Mouse (Mus musculus) MEL (cell line): ENCODE measurements around the gene Sult6b1. TPM values are rescaled to one million over a fixed set of nuclear protein-coding genes. Genes with fewer than 3 reads are reported as not detected.

Experiments
- DNase-seq: peaks from one replicate; pipeline ENCODE4 v3.0.0; 2011; ENCODE audit warnings: low read depth, low spot score
- H3K27ac ChIP-seq: 2 replicates; pipeline ENCODE4 v1.5.1; 2012; ENCODE audit warnings: low read depth, mild to moderate bottlenecking, control low read depth, low read length, moderate library complexity; ENCODE audit not compliant: control insufficient read depth
- H3K27me3 ChIP-seq, 2 experiments: fragments of 150-350 bp in 1 of 2; sonication (generic) in 1 of 2; 2 replicates each; pipeline ENCODE4 v1.6.1; 2012; ENCODE audit warnings: low read length in 2 of 2, mild to moderate bottlenecking in 2 of 2, improper control_type of control experiment in 1 of 2, moderate library complexity in 1 of 2; ENCODE audit not compliant: insufficient read depth in 2 of 2, control insufficient read depth in 1 of 2
- H3K36me3 ChIP-seq, 2 experiments: 2 replicates each; pipeline ENCODE4 v1.6.1; 2012 to 2014; ENCODE audit warnings: low read length in 2 of 2, improper control_type of control experiment in 1 of 2, inconsistent platforms in 1 of 2, mild to moderate bottlenecking in 1 of 2; ENCODE audit not compliant: insufficient read depth in 2 of 2, control insufficient read depth in 1 of 2
- H3K4me1 ChIP-seq, 2 experiments: fragments of 150-350 bp in 1 of 2; sonication (generic) in 1 of 2; 2 replicates each; pipeline ENCODE4 v1.6.1; 2012; ENCODE audit warnings: low read length in 2 of 2, improper control_type of control experiment in 1 of 2, mild to moderate bottlenecking in 1 of 2; ENCODE audit not compliant: insufficient read depth in 2 of 2, control insufficient read depth in 1 of 2
- H3K4me3 ChIP-seq, 2 experiments: fragments of 150-350 bp in 1 of 2; sonication (generic) in 1 of 2; 2 replicates each; pipeline ENCODE4 v1.5.1; 2012; ENCODE audit warnings: low read depth in 2 of 2, low read length in 2 of 2, mild to moderate bottlenecking in 2 of 2, moderate library complexity in 2 of 2, control low read depth in 1 of 2, improper control_type of control experiment in 1 of 2; ENCODE audit not compliant: control insufficient read depth in 1 of 2, insufficient read depth in 1 of 2
- H3K79me2 ChIP-seq: 2 replicates; pipeline ENCODE4 v1.6.1; 2012; ENCODE audit warnings: mild to moderate bottlenecking, low read length, moderate library complexity; ENCODE audit not compliant: control insufficient read depth, poor library complexity, insufficient read depth
- H3K9ac ChIP-seq: 2 replicates; pipeline ENCODE4 v1.6.1; 2012; ENCODE audit warnings: low read depth, mild to moderate bottlenecking, control low read depth, low read length, moderate library complexity; ENCODE audit not compliant: control insufficient read depth, poor library complexity, severe bottlenecking
- H3K9me3 ChIP-seq: fragments of 150-350 bp; sonication (generic); replicated peaks from 2 replicates; pipeline ENCODE4 v1.6.1; 2012; ENCODE audit warnings: mild to moderate bottlenecking, low read length, improper control_type of control experiment, moderate library complexity; ENCODE audit not compliant: insufficient read depth
- CHD1 ChIP-seq: IDR thresholded peaks from 2 replicates; pipeline ENCODE4 v1.6.1; 2012; ENCODE audit warnings: low read depth, mild to moderate bottlenecking, inconsistent platforms, low read length, improper control_type of control experiment
- CTCF ChIP-seq, 3 experiments: IDR thresholded peaks in 2 of 3; conservative IDR thresholded peaks in 1 of 3; 2 replicates each; pipeline ENCODE4 v1.5.1; 2011 to 2012; ENCODE audit warnings: low read length in 3 of 3, low read depth in 2 of 3, mild to moderate bottlenecking in 2 of 3, improper control_type of control experiment in 1 of 3, inconsistent platforms in 1 of 3, mixed read lengths in 1 of 3, moderate library complexity in 1 of 3; ENCODE audit not compliant: control insufficient read depth in 1 of 3, insufficient read depth in 1 of 3, poor library complexity in 1 of 3, severe bottlenecking in 1 of 3
- ELF1 ChIP-seq: IDR thresholded peaks from 2 replicates; pipeline ENCODE4 v1.6.1; 2014; ENCODE audit warnings: low read depth, mild to moderate bottlenecking, inconsistent platforms, low read length, improper control_type of control experiment, moderate library complexity
- MEF2A ChIP-seq: IDR thresholded peaks from 2 replicates; pipeline ENCODE4 v1.6.1; 2014; ENCODE audit warnings: low read depth, mild to moderate bottlenecking, inconsistent platforms, low read length, improper control_type of control experiment; ENCODE audit not compliant: poor library complexity, insufficient replicate concordance, severe bottlenecking; ENCODE audit errors: extremely low read depth
- MXI1 ChIP-seq: IDR thresholded peaks from 2 replicates; pipeline ENCODE4 v1.6.1; 2011; ENCODE audit warnings: mild to moderate bottlenecking, low read depth, low read length, improper control_type of control experiment
- MYB ChIP-seq: IDR thresholded peaks from 2 replicates; pipeline ENCODE4 v1.6.1; 2011; ENCODE audit warnings: mild to moderate bottlenecking, low read depth, low read length, improper control_type of control experiment
- MYC ChIP-seq: IDR thresholded peaks from 2 replicates; pipeline ENCODE4 v1.6.1; 2011; ENCODE audit warnings: low read depth, mild to moderate bottlenecking, low read length, improper control_type of control experiment, moderate library complexity
- RAD21 ChIP-seq: IDR thresholded peaks from 2 replicates; pipeline ENCODE4 v1.6.1; 2011; ENCODE audit warnings: mild to moderate bottlenecking, low read depth, low read length, improper control_type of control experiment
- SIN3A ChIP-seq: IDR thresholded peaks from 2 replicates; pipeline ENCODE4 v1.6.1; 2012; ENCODE audit warnings: low read length, improper control_type of control experiment, inconsistent platforms
- SMC3 ChIP-seq: IDR thresholded peaks from 2 replicates; pipeline ENCODE4 v1.6.1; 2011; ENCODE audit warnings: low read depth, low read length, improper control_type of control experiment
- USF2 ChIP-seq, 2 experiments: IDR thresholded peaks; 2 replicates each; pipeline ENCODE4 v1.6.1; 2011 to 2012; ENCODE audit warnings: improper control_type of control experiment in 2 of 2, low read length in 2 of 2, borderline replicate concordance in 1 of 2, inconsistent platforms in 1 of 2, low read depth in 1 of 2, mild to moderate bottlenecking in 1 of 2; ENCODE audit not compliant: insufficient read depth in 1 of 2
- ZC3H11A ChIP-seq: IDR thresholded peaks from 2 replicates; pipeline ENCODE4 v1.6.1; 2012; ENCODE audit warnings: low read depth, mild to moderate bottlenecking, inconsistent platforms, low read length, improper control_type of control experiment
- ZKSCAN1 ChIP-seq: IDR thresholded peaks from 2 replicates; pipeline ENCODE4 v1.6.1; 2012; ENCODE audit warnings: low read depth, mild to moderate bottlenecking, inconsistent platforms, low read length, improper control_type of control experiment, moderate library complexity
- polyA plus RNA-seq, 2 experiments: library from polyadenylated mRNA; stranded (reverse) in 1 of 2; unstranded in 1 of 2; fragments of >175 nt in 1 of 2; fragments of >200 nt in 1 of 2; gene quantifications; 2 replicates each; pipeline versions ENCODE4 v1.2.1 to v1.2.4; 2012; ENCODE audit warnings: low replicate concordance in 2 of 2, low read depth in 1 of 2; ENCODE audit not compliant: insufficient read length in 2 of 2, insufficient read depth in 1 of 2, missing spikeins in 1 of 2
- total RNA-seq: library from RNA; depleted of rRNA; stranded (reverse); fragments of 300-350 nt; gene quantifications from 2 replicates; pipeline ENCODE4 v1.2.3, GENCODE M21; 2012

The Sult6b1 gene
- total and polyA plus RNA-seq, 3 experiments, result 0.29 TPM; not detected in 2

DNA sequence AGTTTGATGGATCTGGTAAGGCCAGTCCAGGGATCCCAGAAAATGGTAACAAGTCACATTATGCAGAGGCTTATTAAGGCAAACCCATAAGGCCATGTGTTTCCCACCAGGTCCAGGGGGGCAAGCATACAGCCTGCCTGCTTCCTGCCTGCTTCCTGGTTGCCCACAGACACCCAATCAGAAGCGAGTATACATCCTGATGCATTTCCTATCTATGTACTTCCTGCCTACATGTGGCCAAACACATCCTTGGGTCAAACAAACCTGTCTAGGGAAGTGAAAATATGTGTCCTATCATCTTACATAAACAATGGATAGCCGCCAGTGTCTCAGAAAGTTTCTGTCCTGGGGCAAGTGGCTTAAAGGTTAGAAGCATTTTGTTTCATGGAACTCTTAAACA lies 3.6 kb downstream of the Sult6b1 start:
- TF ChIP-seq ELF1 (peak; percentile 43; the same call in 1 of the 2 replicates), USF2 (IDR thresholded peaks at IDR 0.05; ENCODE audit: borderline replicate concordance in 1 of 2, insufficient read depth in 1 of 2, low read depth in 1 of 2, low read length in 2 of 2) (no peak)
- Histone ChIP-seq H3K36me3 (no peaks in the 10 kb centered on the region), H3K9me3 (no peaks in the 10 kb centered on the region), H3K27ac (no peak overlapping the region), H3K4me1 (no peaks in the 10 kb centered on the region), H3K27me3 (no peaks in the 10 kb centered on the region), H3K9ac (no peak overlapping the region), H3K4me3 (no peak overlapping the region), H3K79me2 (no peaks in the 10 kb centered on the region)
- DNase-seq, result peak; percentile 17

DNA sequence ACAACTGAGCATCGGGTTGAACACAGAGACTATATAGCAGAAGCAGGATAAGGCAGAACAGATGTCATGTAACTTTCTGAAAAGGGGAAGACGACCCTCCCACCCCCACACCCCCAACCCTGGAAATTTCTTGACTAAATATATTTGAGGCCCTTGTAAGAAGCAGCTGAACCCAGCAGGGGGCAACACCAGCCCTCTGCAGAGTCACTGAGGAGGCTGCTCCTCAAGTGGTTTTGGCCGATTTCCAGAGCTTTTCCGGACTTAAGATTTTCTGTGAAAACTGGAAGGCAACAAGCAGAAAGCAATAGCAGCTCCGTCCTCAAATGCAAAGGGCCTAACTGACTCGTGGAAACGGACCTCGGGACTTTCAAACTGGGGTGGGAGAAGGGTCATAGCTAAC lies 11.4 kb downstream of the Sult6b1 start:
- no peaks in the 10 kb centered on the region for H3K27me3 ChIP-seq
- H3K4me1 ChIP-seq, result no peaks in the 10 kb centered on the region
- H3K79me2 ChIP-seq, result no peaks in the 10 kb centered on the region
- peak; percentile 80 for DNase-seq
- TF ChIP-seq SMC3, result peak; percentile 71
- no peak for TF ChIP-seq ZKSCAN1
- TF ChIP-seq CTCF (IDR thresholded peaks at IDR 0.05 in 2 of 3, conservative IDR thresholded peaks at IDR 0.05 in 1 of 3; ENCODE audit: control insufficient read depth in 1 of 3, insufficient read depth in 1 of 3, low read depth in 2 of 3, low read length in 3 of 3, poor library complexity in 1 of 3, severe bottlenecking in 1 of 3), result peak; percentile 40 to 77 (median 64)
- peak; percentile 62 for TF ChIP-seq ZC3H11A
- no peak for TF ChIP-seq MEF2A
- peak; percentile 76 for TF ChIP-seq RAD21
- TF ChIP-seq SIN3A, result no peak
- no peak for TF ChIP-seq CHD1
- peak overlapping the region; percentile 5 to 20; a peak in 2 of 4 replicates for H3K4me3 ChIP-seq
- no peaks in the 10 kb centered on the region for H3K36me3 ChIP-seq
- no peaks in the 10 kb centered on the region for H3K9me3 ChIP-seq
- H3K27ac ChIP-seq, result no peak overlapping the region
- H3K9ac ChIP-seq, result no peak overlapping the region

DNA sequence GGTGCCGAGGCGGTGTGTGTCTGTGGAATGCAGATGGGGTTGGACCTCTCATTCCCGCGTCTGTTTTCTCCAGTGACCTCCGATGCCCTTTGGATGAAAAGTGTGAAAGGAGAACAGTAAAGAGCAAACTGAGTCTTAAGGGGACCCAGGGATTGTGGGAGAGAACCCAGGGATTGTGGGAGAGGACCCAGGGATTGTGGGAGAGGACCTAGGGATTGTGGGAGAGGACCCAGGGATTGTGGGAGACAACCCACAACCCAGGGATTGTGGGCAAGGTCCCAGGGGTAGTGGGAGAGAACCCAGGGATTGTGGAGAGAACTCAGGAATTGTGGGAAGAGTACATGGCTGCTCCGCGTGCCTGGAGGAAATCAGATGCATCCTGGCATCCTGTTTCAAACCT lies 11.8 kb downstream of the Sult6b1 start:
- H3K4me1 ChIP-seq, result no peaks in the 10 kb centered on the region
- no peak overlapping the region for H3K4me3 ChIP-seq
- no peaks in the 10 kb centered on the region for H3K79me2 ChIP-seq
- TF ChIP-seq MYC (no peak), MXI1 (no peak), MYB (no peak)
- H3K9me3 ChIP-seq, result no peaks in the 10 kb centered on the region
- H3K27ac ChIP-seq, result no peak overlapping the region
- H3K36me3 ChIP-seq, result no peaks in the 10 kb centered on the region
- DNase-seq, result no peak
- H3K27me3 ChIP-seq, result no peaks in the 10 kb centered on the region
- H3K9ac ChIP-seq, result no peak overlapping the region
